Comparison of ENCODE assay signal across 28 mouse cellular contexts in genomic region chr5:144084271-144084670, GRCm38 (mm10). TPM values are rescaled to one million over a fixed set of nuclear protein-coding genes. Genes with fewer than 3 reads are reported as not detected.
DNase-seq lines count a peak whose midpoint lies in the region; ATAC-seq lines count a peak whose summit lies in the region.
"Had no signal": no experiment of that assay in that cellular context is flagged by ENCODE, and none has a peak within 500 bp of the region (broad histone marks: within the 10 kb centered on the region; RNA-seq: fewer than 3 reads in every experiment).

No protein-coding gene starts in this region.

- ATAC-seq in embryonic facial prominence, embryonic 14.5 days (ENCODE audit: low read depth), result peak; percentile 33; the same call in 1 of the 2 replicates
- ATAC-seq: activated CD4-positive, CD25-positive, alpha-beta regulatory T cell, adult 4 months; forebrain, embryonic 14.5 days; hindbrain, embryonic 16.5 days; inflammation-experienced regulatory T-cells, adult 6 months; intestine, postnatal 0 days had no signal

- no peak overlapping the region for H3K4me3 ChIP-seq in embryonic facial prominence, embryonic 14.5 days (ENCODE audit: low read depth, low read length)
- H3K4me3 ChIP-seq in embryonic facial prominence, embryonic 10.5 days, result no peak overlapping the region
- H3K4me3 ChIP-seq: embryonic facial prominence, embryonic 15.5 days; erythroblast, embryonic 14.5 days; forebrain, embryonic 10.5 days; gastrocnemius, adult 2 months; heart, embryonic 13.5 days; hindbrain, embryonic 12.5 days had no signal

- no peaks in the 10 kb centered on the region for H3K27me3 ChIP-seq in embryonic facial prominence, embryonic 14.5 days (replicated peaks; ENCODE audit: control insufficient read depth, insufficient read depth, low read length)
- no peaks in the 10 kb centered on the region for H3K27me3 ChIP-seq in embryonic facial prominence, embryonic 10.5 days (replicated peaks; ENCODE audit: low read depth, poor library complexity, severe bottlenecking)
- H3K27me3 ChIP-seq: embryonic facial prominence, embryonic 15.5 days; heart, embryonic 13.5 days; hindbrain, embryonic 12.5 days had no signal

- no peak overlapping the region for H3K4me2 ChIP-seq in embryonic facial prominence, embryonic 14.5 days (ENCODE audit: low read depth, low read length)
- H3K4me2 ChIP-seq: embryonic facial prominence, embryonic 15.5 days; heart, embryonic 13.5 days; hindbrain, embryonic 12.5 days had no signal

- 54% methylated on average over 4 of the region's 4 CpGs for WGBS in embryonic facial prominence, embryonic 14.5 days
- 63% methylated on average over 4 of the region's 4 CpGs for WGBS in embryonic facial prominence, embryonic 10.5 days

- H3K9me3 ChIP-seq in embryonic facial prominence, embryonic 14.5 days (ENCODE audit: control insufficient read depth, low read length), result no peaks in the 10 kb centered on the region
- no peaks in the 10 kb centered on the region for H3K9me3 ChIP-seq in embryonic facial prominence, embryonic 10.5 days
- H3K9me3 ChIP-seq: embryonic facial prominence, embryonic 15.5 days; forebrain, embryonic 10.5 days; heart, embryonic 13.5 days; hindbrain, embryonic 12.5 days had no signal

- H3K4me1 ChIP-seq in embryonic facial prominence, embryonic 14.5 days (ENCODE audit: control insufficient read depth, insufficient read depth, low read length), result no peaks in the 10 kb centered on the region
- H3K4me1 ChIP-seq in embryonic facial prominence, embryonic 10.5 days, result no peaks in the 10 kb centered on the region
- H3K4me1 ChIP-seq: embryonic facial prominence, embryonic 15.5 days; forebrain, embryonic 10.5 days; heart, embryonic 13.5 days; hindbrain, embryonic 12.5 days had no signal

- no peak overlapping the region for H3K9ac ChIP-seq in embryonic facial prominence, embryonic 14.5 days (ENCODE audit: low read depth, low read length)
- H3K9ac ChIP-seq: embryonic facial prominence, embryonic 15.5 days; heart, embryonic 13.5 days; hindbrain, embryonic 12.5 days had no signal

- no peaks in the 10 kb centered on the region for H3K36me3 ChIP-seq in embryonic facial prominence, embryonic 14.5 days (ENCODE audit: control insufficient read depth, insufficient read depth, low read length)
- no peaks in the 10 kb centered on the region for H3K36me3 ChIP-seq in embryonic facial prominence, embryonic 10.5 days (replicated peaks)
- H3K36me3 ChIP-seq: embryonic facial prominence, embryonic 15.5 days; forebrain, embryonic 10.5 days; heart, embryonic 13.5 days; hindbrain, embryonic 12.5 days had no signal

- DNase-seq in embryonic facial prominence, embryonic 14.5 days (ENCODE audit: low spot score), result peak; percentile 10
- no peak for DNase-seq in embryonic facial prominence, embryonic 10.5 days (ENCODE audit: low spot score)
- DNase-seq in ES-CJ7 (ENCODE audit: low read depth, low spot score), result peak; percentile 89
- peak; percentile 61 for DNase-seq in WW6 (ENCODE audit: low read depth, low spot score)
- no peak for DNase-seq in layer of hippocampus, adult 18-20 months (ENCODE audit: low spot score in 2 of 2)
- no peak for DNase-seq in spleen, postnatal 4 days (ENCODE audit: low spot score in 2 of 2)
- no peak for DNase-seq in kidney, adult 8-10 months
- DNase-seq: adrenal gland, postnatal 14 days; cerebellum, adult 11-12 months; cerebellum, adult 9-10 months; cerebellum, postnatal 25 days; gastrocnemius, adult 2 months; gastrocnemius, postnatal 25 days; heart, postnatal 4 days had no signal

- no peak overlapping the region for H3K27ac ChIP-seq in embryonic facial prominence, embryonic 14.5 days (replicated peaks; ENCODE audit: low read depth, low read length)
- H3K27ac ChIP-seq in embryonic facial prominence, embryonic 10.5 days (replicated peaks), result no peak overlapping the region
- H3K27ac ChIP-seq: embryonic facial prominence, embryonic 15.5 days; forebrain, embryonic 10.5 days; gastrocnemius, adult 2 months; heart, embryonic 13.5 days; hindbrain, embryonic 12.5 days had no signal

RNA-seq across cellular contexts. Expression of gene Lmtk2, which starts 16.0 kb away (rescaled TPM):
- 3.7 and 4.2 TPM in 2 replicates for polyA plus RNA-seq in embryonic facial prominence, embryonic 14.5 days (2014; fragmentation: Nextera tagmentation; extraction: Ambion mirVana)
- polyA plus RNA-seq in embryonic facial prominence, embryonic 10.5 days (2016; fragmentation: Nextera tagmentation; extraction: Ambion mirVana), result 5.0 and 5.9 TPM in 2 replicates
- total RNA-seq in layer of hippocampus, adult 18-20 months (2021), result 10 to 100 TPM; 94.4 to 98.9 TPM

RNA-seq across cellular contexts. Expression of gene Ocm, which starts 57.8 kb away (rescaled TPM):
- 0.34 and 1.1 TPM in 2 replicates for polyA plus RNA-seq in embryonic facial prominence, embryonic 14.5 days (2014; fragmentation: Nextera tagmentation; extraction: Ambion mirVana)
- polyA plus RNA-seq in embryonic facial prominence, embryonic 10.5 days (2016; fragmentation: Nextera tagmentation; extraction: Ambion mirVana), result not detected in 2 replicates
- not detected for total RNA-seq in layer of hippocampus, adult 18-20 months (2021)
- total RNA-seq: adrenal gland, adult 18-20 months; adrenal gland, postnatal 14 days; gastrocnemius, adult 2 months; gastrocnemius, postnatal 25 days; granulocyte monocyte progenitor cell, adult 5-6 weeks; heart, postnatal 4 days had no signal
- polyA plus RNA-seq: activated CD4-positive, CD25-positive, alpha-beta regulatory T cell, adult 4 months; C2C12; erythroblast, embryonic 14.5 days; forebrain, embryonic 10.5 days; forebrain, embryonic 14.5 days; heart, embryonic 13.5 days; heart, postnatal 0 days; hindbrain, embryonic 12.5 days; inflammation-experienced regulatory T-cells, adult 6 months; intestine, postnatal 0 days had no signal

Comparison
In these comparisons a context has a peak if more than half of its experiments do, and no peak if none do; other contexts are left out.
1. DNase-seq: peak in embryonic facial prominence, embryonic 14.5 days (single experiment), ES-CJ7 (single experiment) and WW6 (single experiment); none in embryonic facial prominence, embryonic 10.5 days (single experiment), layer of hippocampus, adult 18-20 months (0 of 2), spleen, postnatal 4 days (0 of 2) and kidney, adult 8-10 months (0 of 2).